Mouse (Mus musculus) stomach, postnatal 0 days (tissue): ENCODE data around the gene Lmntd1. TPM values are rescaled to one million over a fixed set of nuclear protein-coding genes. Genes with fewer than 3 reads are reported as not detected.

ENCODE experiments used
- ATAC-seq: fragments of 200-750 bp; cut with Nextera tagmentation; 2 replicates; pipeline ENCODE4 v1.8.0; 2017; ENCODE audit not compliant: low FRiP score, low TSS enrichment
- DNase-seq: peaks from one replicate; pipeline ENCODE4 v3.0.0-alpha.2; 2016; ENCODE audit warnings: low spot score
- H3K27ac ChIP-seq: fragments of 300-500 bp; sonication (generic); replicated peaks from 2 replicates; pipeline ENCODE4 v1.5.1; 2014; ENCODE audit warnings: mild to moderate bottlenecking, control low read depth
- H3K27me3 ChIP-seq: fragments of 300-500 bp; sonication (generic); 2 replicates; pipeline ENCODE4 v1.6.1; 2014; ENCODE audit warnings: low read length; ENCODE audit not compliant: control insufficient read depth, insufficient read depth
- H3K36me3 ChIP-seq: fragments of 300-500 bp; sonication (generic); 2 replicates; pipeline ENCODE4 v1.6.1; 2014; ENCODE audit warnings: low read length, mixed read lengths; ENCODE audit not compliant: control insufficient read depth, insufficient read depth
- H3K4me1 ChIP-seq: fragments of 300-500 bp; sonication (generic); replicated peaks from 2 replicates; pipeline ENCODE4 v1.6.1; 2014; ENCODE audit warnings: antibody characterized with exemption; ENCODE audit not compliant: control insufficient read depth, insufficient read depth
- H3K4me2 ChIP-seq: fragments of 300-500 bp; sonication (generic); replicated peaks from 2 replicates; pipeline ENCODE4 v1.6.1; 2014; ENCODE audit warnings: low read depth, mild to moderate bottlenecking, control low read depth, moderate library complexity
- H3K4me3 ChIP-seq: fragments of 300-500 bp; sonication (generic); 2 replicates; pipeline ENCODE4 v1.5.1; 2014; ENCODE audit warnings: low read depth, low read length, control low read depth
- H3K9ac ChIP-seq: fragments of 300-500 bp; sonication (generic); 2 replicates; pipeline ENCODE4 v1.6.1; 2014; ENCODE audit warnings: mild to moderate bottlenecking, low read length, control low read depth, mixed read lengths
- H3K9me3 ChIP-seq: fragments of 300-500 bp; sonication (generic); 2 replicates; pipeline ENCODE4 v1.6.1; 2016; ENCODE audit warnings: low read length; ENCODE audit not compliant: control insufficient read depth
- CTCF ChIP-seq: IDR thresholded peaks from 2 replicates; pipeline ENCODE4 v1.5.1; 2016; ENCODE audit warnings: antibody characterized with exemption, low read depth, mild to moderate bottlenecking, moderate library complexity
- EP300 ChIP-seq: optimal IDR thresholded peaks from 2 replicates; pipeline ENCODE3; 2016; ENCODE audit warnings: antibody characterized with exemption
- WGBS: fragments of 180-500 bp; shearing (Covaris S2); extraction: QIAGEN DNeasy Blood & Tissue Kit; methylation state at CpG from one replicate; pipeline ENCODE4 v1.1.7; 2014; 5-methylcytosine and 5-hydroxymethylcytosine counted together
- polyA plus RNA-seq: library from polyadenylated mRNA; unstranded; fragments of >200 nt; fragmentation: Nextera tagmentation; extraction: Ambion mirVana; gene quantifications from 2 replicates; pipeline ENCODE4 v1.2.1, GENCODE M21; 2015

Lmntd1 gene
- polyA plus RNA-seq, 1 experiment from 2014 or later, result 0.16 TPM

DNA sequence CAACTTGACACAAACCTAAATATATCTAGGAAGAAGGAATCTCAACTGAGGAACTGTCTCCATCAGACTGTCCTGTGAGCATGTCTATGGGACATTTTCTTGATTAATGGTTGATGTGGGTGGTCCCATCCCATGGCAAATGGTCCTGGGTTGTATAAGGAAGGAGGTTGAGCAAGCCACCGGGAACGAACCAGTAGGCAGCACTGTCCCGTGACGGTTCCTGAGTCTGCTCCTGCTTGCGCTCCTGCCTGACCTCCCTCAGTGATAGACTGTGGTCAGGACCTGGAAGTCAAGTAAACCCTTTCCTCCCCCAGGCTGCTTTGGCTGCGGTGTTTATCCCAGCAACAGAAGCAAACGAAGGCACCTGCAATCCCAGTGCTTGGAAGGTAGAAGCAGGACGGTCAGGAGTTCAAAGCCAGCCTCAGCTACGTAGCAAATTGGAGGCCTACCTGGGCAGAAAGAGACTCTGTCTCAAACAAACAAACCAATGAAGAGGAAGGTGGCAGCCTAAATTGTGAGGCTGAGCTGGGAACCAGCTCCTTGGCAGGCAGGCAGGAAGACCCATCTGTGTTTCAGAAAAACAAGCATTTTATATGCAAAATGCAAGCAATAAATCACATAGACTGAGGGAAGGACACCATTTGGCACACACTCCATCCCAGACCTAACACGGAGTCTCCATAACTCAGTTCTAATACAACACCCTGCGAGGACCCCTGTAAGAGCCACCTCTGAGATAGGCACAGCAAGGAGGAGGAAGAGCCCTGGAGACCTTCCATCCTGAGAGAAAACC is 23.4 kb downstream of the Lmntd1 start:
- Histone ChIP-seq H3K4me3 (no peak overlapping the region), H3K4me2 (no peak overlapping the region), H3K27ac (no peak overlapping the region), H3K9me3 (no peaks in the 10 kb centered on the region), H3K4me1 (0 out of 2 replicates have a peak, but pooled peaks cover 3% of the 10 kb centered on the region), H3K9ac (no peak overlapping the region), H3K36me3 (no peaks in the 10 kb centered on the region), H3K27me3 (no peaks in the 10 kb centered on the region)
- ATAC-seq (no peak), DNase-seq (no peak)
- no peak for TF ChIP-seq CTCF
- no peak for TF ChIP-seq EP300
- WGBS, result 69% methylated on average over 11 of the region's 11 CpGs

DNA sequence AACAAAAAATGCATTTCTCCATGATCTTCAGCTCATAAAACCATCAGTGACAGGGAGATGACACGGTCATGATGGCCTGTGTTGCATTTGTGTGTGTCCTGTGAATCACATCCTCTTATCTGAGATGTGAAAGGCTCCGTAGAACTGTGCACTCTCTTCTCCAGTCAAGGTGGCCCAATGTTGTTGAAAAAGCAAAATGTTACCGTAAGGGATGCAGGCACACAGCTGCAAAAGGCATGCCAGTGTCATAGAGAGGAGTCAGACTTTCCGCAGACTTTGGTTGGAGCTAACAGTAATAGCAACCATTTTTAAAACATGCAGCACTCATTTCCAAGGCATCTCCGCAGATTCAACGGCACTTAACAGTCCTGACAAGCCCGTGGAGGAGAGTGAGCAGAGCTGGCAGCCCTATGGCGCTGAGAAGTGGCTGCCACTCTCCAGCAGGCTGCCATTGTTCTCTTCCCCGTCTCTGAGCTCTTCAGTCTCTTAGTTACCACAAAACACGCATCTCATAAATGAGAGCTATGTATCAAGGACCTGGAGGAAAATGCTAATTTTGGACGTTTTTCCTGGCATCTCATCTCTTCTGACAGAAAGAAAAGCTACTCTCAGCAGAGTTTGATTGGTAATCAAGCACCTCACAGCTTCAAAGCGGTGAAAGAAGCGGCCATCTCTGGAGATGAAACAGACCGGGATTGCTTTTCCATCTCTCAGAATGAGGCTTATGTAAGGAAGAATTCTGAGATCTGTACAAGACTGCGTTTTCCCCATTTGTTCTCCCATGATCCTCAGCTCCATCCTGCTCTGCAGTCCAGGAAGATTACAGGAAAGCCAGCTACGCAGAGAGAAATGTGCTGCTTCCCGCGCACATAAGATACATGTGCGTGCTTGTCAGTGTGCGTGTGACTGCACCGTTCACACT is 28.8 kb downstream of the Lmntd1 start:
- no peak for ATAC-seq
- DNase-seq, result no peak
- Histone ChIP-seq H3K27ac (no peak overlapping the region), H3K4me3 (no peak overlapping the region), H3K27me3 (no peaks in the 10 kb centered on the region), H3K36me3 (no peaks in the 10 kb centered on the region), H3K9me3 (no peaks in the 10 kb centered on the region), H3K4me2 (no peak overlapping the region), H3K9ac (no peak overlapping the region), H3K4me1 (no peaks in the 10 kb centered on the region)
- TF ChIP-seq CTCF, result no peak
- no peak for TF ChIP-seq EP300
- 82% methylated on average over 21 of the region's 21 CpGs for WGBS

DNA sequence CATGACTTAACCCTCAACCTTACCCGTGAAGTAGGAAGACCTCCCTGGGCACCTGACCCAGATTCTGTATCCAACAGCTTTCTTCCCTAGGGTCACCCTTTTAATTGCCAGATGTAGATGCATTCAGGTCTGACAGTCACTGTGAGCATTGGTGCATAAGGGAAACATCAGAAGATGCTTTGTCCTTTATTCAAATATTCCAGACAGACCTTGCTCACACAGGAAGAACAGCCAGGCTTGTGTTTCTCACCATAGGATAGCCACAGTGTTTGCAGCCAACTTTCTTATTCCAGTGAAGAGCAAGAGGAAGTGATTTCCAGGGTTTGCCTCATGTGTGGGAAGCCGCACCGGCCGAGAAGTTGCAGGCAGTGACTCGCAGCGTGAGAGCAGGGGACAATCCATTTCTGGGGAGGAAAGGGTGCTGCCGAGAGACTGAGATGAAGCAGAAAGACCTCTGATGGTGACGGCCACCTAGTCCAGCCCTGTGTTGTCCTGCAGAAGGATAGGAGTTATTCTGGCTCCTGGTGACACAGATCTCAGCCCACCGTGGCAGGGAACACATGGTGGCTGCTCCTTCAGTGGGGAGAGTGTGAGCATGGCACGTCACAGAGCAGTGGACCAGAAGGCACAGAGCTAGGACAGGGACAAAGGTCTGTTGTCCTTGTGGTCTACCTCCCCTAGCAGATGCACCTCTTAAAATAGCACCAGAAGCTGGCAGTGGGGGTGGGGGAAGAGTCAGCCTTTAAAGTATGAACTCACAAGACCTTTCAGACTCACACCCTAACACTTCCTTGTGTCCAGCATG is 32.6 kb downstream of the Lmntd1 start:
- 66% methylated on average over 10 of the region's 10 CpGs for WGBS
- H3K4me2 ChIP-seq, result no peak overlapping the region
- no peak for ATAC-seq

DNA sequence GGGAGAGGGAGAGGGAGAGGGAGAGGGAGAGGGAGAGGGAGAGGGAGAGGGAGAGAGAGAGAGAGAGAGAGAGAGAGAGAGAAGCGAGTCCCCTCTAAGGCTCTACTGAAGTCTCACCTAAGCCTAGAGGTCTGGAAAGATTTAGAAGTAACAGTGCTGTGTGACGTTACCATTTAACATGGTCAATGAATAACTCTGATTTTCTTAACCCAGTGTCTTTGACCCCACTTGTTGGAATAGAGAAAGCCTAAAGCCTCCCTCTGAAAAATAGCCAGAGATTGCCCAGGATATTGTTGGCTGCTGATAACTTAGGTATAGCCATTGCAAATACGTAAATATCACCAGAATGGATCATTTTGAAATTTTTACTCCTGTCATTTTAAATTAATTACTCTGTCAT is 34.4 kb downstream of the Lmntd1 start:
- no peaks in the 10 kb centered on the region for H3K36me3 ChIP-seq
- no peak overlapping the region for H3K27ac ChIP-seq
- H3K9ac ChIP-seq, result no peak overlapping the region
- DNase-seq (no peak), ATAC-seq (no peak)
- no peak overlapping the region for H3K4me2 ChIP-seq
- H3K27me3 ChIP-seq, result no peaks in the 10 kb centered on the region
- H3K9me3 ChIP-seq, result no peaks in the 10 kb centered on the region
- TF ChIP-seq EP300 (no peak), CTCF (no peak)
- 93% methylated on average over 3 of the region's 3 CpGs for WGBS
- H3K4me1 ChIP-seq, result no peaks in the 10 kb centered on the region; the same call in 1 of the 2 replicates
- no peak overlapping the region for H3K4me3 ChIP-seq

More for the DNA sequence above, 32.6 kb downstream of the Lmntd1 start:
- no peak for TF ChIP-seq EP300
- no peak for TF ChIP-seq CTCF
- Histone ChIP-seq H3K36me3 (no peaks in the 10 kb centered on the region), H3K9me3 (no peaks in the 10 kb centered on the region), H3K4me1 (no peaks in the 10 kb centered on the region; the same call in 1 of the 2 replicates), H3K27me3 (no peaks in the 10 kb centered on the region), H3K27ac (no peak overlapping the region), H3K4me3 (no peak overlapping the region), H3K9ac (no peak overlapping the region)
- peak; percentile 9 for DNase-seq

DNA sequence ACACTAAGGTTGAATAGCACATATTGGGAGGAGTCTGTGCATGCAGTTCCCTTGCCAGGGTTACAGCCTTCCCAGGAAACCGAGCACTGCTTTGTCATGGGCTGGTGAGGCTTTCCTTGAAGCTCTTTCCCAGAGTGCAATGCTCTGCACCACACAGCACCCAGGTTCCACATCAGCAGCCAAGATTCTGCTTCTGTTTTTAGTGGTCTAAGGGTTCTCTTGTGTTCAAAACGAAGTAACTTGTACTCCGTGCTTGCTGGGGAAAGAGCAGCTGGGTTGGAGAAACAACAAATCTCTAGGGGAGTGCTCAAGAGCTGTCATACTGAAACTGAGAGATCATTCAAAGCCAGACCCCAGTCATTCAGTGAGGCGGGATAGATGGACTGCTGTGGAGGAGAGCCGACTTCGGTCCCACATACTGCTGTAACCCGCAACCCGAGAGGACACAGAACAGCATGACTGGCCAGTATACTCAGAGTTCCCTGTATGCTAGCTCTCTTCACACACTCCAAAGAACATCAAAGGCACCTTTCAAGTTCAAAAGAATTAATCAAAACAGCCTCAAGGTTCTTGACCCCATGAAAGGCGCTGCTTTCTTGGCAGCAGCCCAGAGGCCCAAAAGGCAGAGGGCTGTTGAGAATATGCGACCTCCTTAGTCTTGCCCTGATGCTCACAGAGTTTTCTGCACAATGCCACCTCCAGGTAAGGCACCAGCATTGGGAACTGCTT is 35.5 kb downstream of the Lmntd1 start:
- Histone ChIP-seq H3K9me3 (no peaks in the 10 kb centered on the region), H3K4me1 (no peaks in the 10 kb centered on the region; the same call in 1 of the 2 replicates), H3K9ac (no peak overlapping the region), H3K27me3 (no peaks in the 10 kb centered on the region), H3K4me3 (no peak overlapping the region), H3K27ac (no peak overlapping the region), H3K36me3 (no peaks in the 10 kb centered on the region), H3K4me2 (no peak overlapping the region)
- no peak for TF ChIP-seq CTCF
- TF ChIP-seq EP300, result no peak
- no peak for ATAC-seq
- no peak for DNase-seq
- 37% methylated on average over 10 of the region's 10 CpGs for WGBS
